Mouse (Mus musculus): Measurements from ENCODE around the gene Snx22. TPM values are rescaled to one million over a fixed set of nuclear protein-coding genes. Genes with fewer than 3 reads are reported as not detected.

Snx22 gene
- total and polyA plus RNA-seq, 2 experiments from 2014 or later = 0.98 to 3.0 TPM

GRCm38 (mm10) chr9:66040801-66041200 lies 28.7 kb downstream of the Snx22 start:
- Histone ChIP-seq H3K4me1 (ENCODE audit: control insufficient read depth, insufficient read depth) (no peaks in the 10 kb centered on the region), H3K4me3 (ENCODE audit: low read depth, low read length) (no peak overlapping the region), H3K9ac (replicated peaks; ENCODE audit: low read depth, low read length) (no peak overlapping the region), H3K36me3 (replicated peaks; ENCODE audit: control insufficient read depth, insufficient read depth, low read length) (peaks cover 44% of the 10 kb centered on the region), H3K9me3 (replicated peaks; ENCODE audit: control insufficient read depth, low read length) (no peaks in the 10 kb centered on the region), H3K27ac (ENCODE audit: low read depth) (no peak overlapping the region), H3K27me3 (ENCODE audit: control insufficient read depth, insufficient read depth, low read length) (no peaks in the 10 kb centered on the region), H3K4me2 (ENCODE audit: low read depth, low read length) (no peak overlapping the region)
- DNase-seq (ENCODE audit: low spot score) (no peak), ATAC-seq (ENCODE audit: insufficient read depth, low read depth) (no peak)
- 72% methylated on average over 3 of the region's 3 CpGs for WGBS
- no peak for TF ChIP-seq EP300 (IDR thresholded peaks at IDR 0.05; ENCODE audit: low read depth)
- TF ChIP-seq CTCF (IDR thresholded peaks at IDR 0.05; ENCODE audit: low read depth) = no peak

DNA sequence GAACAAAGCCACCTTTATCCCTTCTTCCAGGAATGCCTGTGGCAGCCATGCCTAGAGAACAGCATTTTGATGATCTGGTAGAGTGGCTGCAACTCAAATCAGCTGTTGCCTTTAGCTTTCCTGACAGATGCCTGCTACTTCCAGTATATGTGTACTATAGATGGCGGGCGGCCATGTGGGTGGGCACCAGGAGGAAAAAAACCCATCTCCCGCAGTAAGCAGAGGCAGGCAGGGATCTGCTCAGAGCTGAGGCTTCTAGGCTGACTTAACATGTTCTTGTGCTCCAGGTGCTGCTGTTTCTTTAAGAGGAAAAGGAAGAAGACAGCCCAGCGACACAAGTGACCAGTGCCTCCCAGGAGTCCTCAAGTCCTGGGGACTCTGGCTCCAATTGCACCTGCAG lies 30.2 kb downstream of the Snx22 start:
- ATAC-seq (ENCODE audit: insufficient read depth, low read depth) = no peak
- no peaks in the 10 kb centered on the region for H3K27me3 ChIP-seq (ENCODE audit: control insufficient read depth, insufficient read depth, low read length)
- H3K36me3 ChIP-seq (replicated peaks; ENCODE audit: control insufficient read depth, insufficient read depth, low read length) = peaks cover 44% of the 10 kb centered on the region
- H3K9ac ChIP-seq (replicated peaks; ENCODE audit: low read depth, low read length) = no peak overlapping the region
- H3K4me3 ChIP-seq (ENCODE audit: low read depth, low read length) = no peak overlapping the region
- H3K4me1 ChIP-seq (ENCODE audit: control insufficient read depth, insufficient read depth) = no peaks in the 10 kb centered on the region
- no peak overlapping the region for H3K27ac ChIP-seq (ENCODE audit: low read depth)
- DNase-seq (ENCODE audit: low spot score) = no peak
- TF ChIP-seq EP300 (IDR thresholded peaks at IDR 0.05; ENCODE audit: low read depth) (no peak), CTCF (IDR thresholded peaks at IDR 0.05; ENCODE audit: low read depth) (no peak)
- no peaks in the 10 kb centered on the region for H3K9me3 ChIP-seq (replicated peaks; ENCODE audit: control insufficient read depth, low read length)
- 82% methylated on average over 4 of the region's 4 CpGs for WGBS
- H3K4me2 ChIP-seq (ENCODE audit: low read depth, low read length) = no peak overlapping the region

DNA sequence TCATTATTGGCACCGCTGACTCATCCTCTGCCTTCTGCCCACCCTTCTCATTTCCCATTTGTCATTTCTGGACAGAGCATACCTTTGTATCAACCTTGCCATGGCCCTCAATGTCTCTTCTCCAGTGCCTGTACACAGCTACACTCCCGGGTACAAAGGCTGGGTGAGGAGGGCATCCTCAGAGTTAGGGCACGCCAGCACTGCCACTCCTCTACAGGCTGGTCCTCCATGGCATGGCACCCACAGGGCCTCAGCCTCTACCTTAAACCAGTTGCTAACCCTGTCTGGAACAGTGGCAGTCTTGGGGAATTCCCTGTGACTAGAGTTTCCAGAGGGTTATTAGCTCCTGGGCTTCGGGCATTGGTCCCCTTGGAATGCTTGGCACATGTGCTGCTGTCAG lies 30.9 kb downstream of the Snx22 start:
- Histone ChIP-seq H3K36me3 (replicated peaks; ENCODE audit: control insufficient read depth, insufficient read depth, low read length) (peaks cover 47% of the 10 kb centered on the region), H3K27me3 (ENCODE audit: control insufficient read depth, insufficient read depth, low read length) (no peaks in the 10 kb centered on the region), H3K9ac (replicated peaks; ENCODE audit: low read depth, low read length) (no peak overlapping the region), H3K27ac (ENCODE audit: low read depth) (no peak overlapping the region), H3K9me3 (replicated peaks; ENCODE audit: control insufficient read depth, low read length) (no peaks in the 10 kb centered on the region), H3K4me2 (ENCODE audit: low read depth, low read length) (no peak overlapping the region), H3K4me1 (ENCODE audit: control insufficient read depth, insufficient read depth) (no peaks in the 10 kb centered on the region), H3K4me3 (ENCODE audit: low read depth, low read length) (no peak overlapping the region)
- WGBS = 96% methylated on average over 4 of the region's 4 CpGs
- DNase-seq (ENCODE audit: low spot score) (no peak), ATAC-seq (ENCODE audit: insufficient read depth, low read depth) (no peak)
- no peak for TF ChIP-seq CTCF (IDR thresholded peaks at IDR 0.05; ENCODE audit: low read depth)
- no peak for TF ChIP-seq EP300 (IDR thresholded peaks at IDR 0.05; ENCODE audit: low read depth)

DNA sequence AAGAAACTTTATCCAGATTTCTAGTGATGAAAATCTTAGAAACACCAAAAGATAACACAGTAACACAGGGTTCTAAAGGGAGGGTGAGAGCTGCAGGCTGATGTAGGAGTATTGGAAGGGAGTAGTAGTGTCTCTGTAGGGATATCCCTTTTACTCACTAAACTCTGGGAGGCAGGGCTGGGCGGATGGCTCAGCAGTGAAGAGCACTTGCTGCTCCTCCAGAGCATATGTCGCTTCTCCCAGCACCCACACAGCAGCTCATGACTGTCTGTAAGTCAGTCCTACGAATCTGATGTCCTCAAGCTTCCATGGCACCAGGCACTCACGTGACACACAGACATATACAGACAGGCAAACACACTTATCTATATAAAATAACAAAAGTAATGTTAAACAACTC lies 31.4 kb downstream of the Snx22 start:
- H3K36me3 ChIP-seq (replicated peaks; ENCODE audit: control insufficient read depth, insufficient read depth, low read length) = peaks cover 52% of the 10 kb centered on the region
- TF ChIP-seq EP300 (IDR thresholded peaks at IDR 0.05; ENCODE audit: low read depth) = no peak
- TF ChIP-seq CTCF (IDR thresholded peaks at IDR 0.05; ENCODE audit: low read depth) = no peak
- H3K27ac ChIP-seq (ENCODE audit: low read depth) = no peak overlapping the region
- no peak overlapping the region for H3K9ac ChIP-seq (replicated peaks; ENCODE audit: low read depth, low read length)
- DNase-seq (ENCODE audit: low spot score) (no peak), ATAC-seq (ENCODE audit: insufficient read depth, low read depth) (no peak)
- no peaks in the 10 kb centered on the region for H3K4me1 ChIP-seq (ENCODE audit: control insufficient read depth, insufficient read depth)
- no peaks in the 10 kb centered on the region for H3K9me3 ChIP-seq (replicated peaks; ENCODE audit: control insufficient read depth, low read length)
- WGBS = 74% methylated on average over 4 of the region's 4 CpGs
- H3K4me2 ChIP-seq (ENCODE audit: low read depth, low read length) = no peak overlapping the region
- no peak overlapping the region for H3K4me3 ChIP-seq (ENCODE audit: low read depth, low read length)
- H3K27me3 ChIP-seq (ENCODE audit: control insufficient read depth, insufficient read depth, low read length) = no peaks in the 10 kb centered on the region

- Histone ChIP-seq H3K9me3 (replicated peaks; ENCODE audit: control insufficient read depth, low read length) (no peaks in the 10 kb centered on the region), H3K36me3 (replicated peaks; ENCODE audit: control insufficient read depth, insufficient read depth, low read length) (peaks cover 27% of the 10 kb centered on the region), H3K4me3 (ENCODE audit: low read depth, low read length) (no peak overlapping the region), H3K4me1 (ENCODE audit: control insufficient read depth, insufficient read depth) (no peaks in the 10 kb centered on the region), H3K9ac (replicated peaks; ENCODE audit: low read depth, low read length) (no peak overlapping the region), H3K27ac (ENCODE audit: low read depth) (no peak overlapping the region), H3K27me3 (ENCODE audit: control insufficient read depth, insufficient read depth, low read length) (no peaks in the 10 kb centered on the region), H3K4me2 (ENCODE audit: low read depth, low read length) (no peak overlapping the region)
- no peak for TF ChIP-seq CTCF (IDR thresholded peaks at IDR 0.05; ENCODE audit: low read depth)
- DNase-seq (ENCODE audit: low spot score) (no peak), ATAC-seq (ENCODE audit: insufficient read depth, low read depth) (no peak)
Observed at GRCm38 (mm10) chr9:66020601-66021000, 48.9 kb downstream of the Snx22 start.

Other genes starting within 250 kb of the Snx22 start
- gene Zfp609, start 242.2 kb downstream of the Snx22 start, total RNA-seq (2014; rRNA removed; ENCODE audit: low replicate concordance) = 7.6 and 8.7 TPM in 2 replicates
- 2.9 and 3.0 TPM in 2 replicates for gene Zfp609, start 242.2 kb downstream of the Snx22 start, polyA plus RNA-seq (2015; fragmentation: Nextera tagmentation; extraction: Ambion mirVana)
- gene Pclaf, start 179.5 kb downstream of the Snx22 start, total RNA-seq (2014; rRNA removed; ENCODE audit: low replicate concordance) = 19.2 and 27.3 TPM in 2 replicates
- gene Pclaf, start 179.5 kb downstream of the Snx22 start, polyA plus RNA-seq (2015; fragmentation: Nextera tagmentation; extraction: Ambion mirVana) = 25.1 and 31.7 TPM in 2 replicates
- gene Trip4, start 160.9 kb downstream of the Snx22 start, total RNA-seq (2014; rRNA removed; ENCODE audit: low replicate concordance) = 11.9 and 29.8 TPM in 2 replicates
- 15.5 and 17.1 TPM in 2 replicates for gene Trip4, start 160.9 kb downstream of the Snx22 start, polyA plus RNA-seq (2015; fragmentation: Nextera tagmentation; extraction: Ambion mirVana)
- gene Csnk1g1, start 160.8 kb downstream of the Snx22 start, total RNA-seq (2014; rRNA removed; ENCODE audit: low replicate concordance) = 9.9 and 17.1 TPM in 2 replicates
- gene Csnk1g1, start 160.8 kb downstream of the Snx22 start, polyA plus RNA-seq (2015; fragmentation: Nextera tagmentation; extraction: Ambion mirVana) = 5.9 and 6.0 TPM in 2 replicates
- 261 and 277 TPM in 2 replicates for gene Ppib, start 9.5 kb downstream of the Snx22 start, total RNA-seq (2014; rRNA removed; ENCODE audit: low replicate concordance)
- gene Ppib, start 9.5 kb downstream of the Snx22 start, polyA plus RNA-seq (2015; fragmentation: Nextera tagmentation; extraction: Ambion mirVana) = 310 and 323 TPM in 2 replicates
- 38.0 and 63.4 TPM in 2 replicates for gene Snx1, start 56.9 kb upstream of the Snx22 start, total RNA-seq (2014; rRNA removed; ENCODE audit: low replicate concordance)
- gene Snx1, start 56.9 kb upstream of the Snx22 start, polyA plus RNA-seq (2015; fragmentation: Nextera tagmentation; extraction: Ambion mirVana) = 44.6 and 47.3 TPM in 2 replicates
- 74.2 and 81.6 TPM in 2 replicates for gene Ciao2a, start 56.9 kb upstream of the Snx22 start, total RNA-seq (2014; rRNA removed; ENCODE audit: low replicate concordance)
- gene Ciao2a, start 56.9 kb upstream of the Snx22 start, polyA plus RNA-seq (2015; fragmentation: Nextera tagmentation; extraction: Ambion mirVana) = 154 and 162 TPM in 2 replicates
- 2.3 and 3.9 TPM in 2 replicates for gene Dapk2, start 88.5 kb upstream of the Snx22 start, total RNA-seq (2014; rRNA removed; ENCODE audit: low replicate concordance)
- gene Dapk2, start 88.5 kb upstream of the Snx22 start, polyA plus RNA-seq (2015; fragmentation: Nextera tagmentation; extraction: Ambion mirVana) = 4.7 and 7.1 TPM in 2 replicates

Data from heart, postnatal 0 days (tissue).